Mouse (Mus musculus): Measurements from ENCODE around the gene Stxbp4. TPM values are rescaled to one million over a fixed set of nuclear protein-coding genes. Genes with fewer than 3 reads are reported as not detected.

Gene Stxbp4
- 0.27 and 0.44 TPM in 2 replicates for polyA plus RNA-seq (2012; rRNA removed)

- Histone ChIP-seq H3K27ac (ENCODE audit: insufficient read depth, low read depth, low read length) (peak within 1 kb of the TSS; percentile 56), H3K36me3 (ENCODE audit: control insufficient read depth, insufficient read depth, low read length) (peaks cover 2% of the 10 kb centered on the region), H3K4me3 (ENCODE audit: low read depth, low read length) (peak within 1 kb of the TSS; percentile 84), H3K27me3 (ENCODE audit: control insufficient read depth, insufficient read depth, low read length) (no peaks in the 10 kb centered on the region), H3K4me1 (ENCODE audit: control insufficient read depth, insufficient read depth, insufficient read length, low read length) (peaks cover 4% of the 10 kb centered on the region; the same call in 1 of the 2 replicates)
- TF ChIP-seq CTCF (IDR thresholded peaks at IDR 0.05; ENCODE audit: extremely low read depth, insufficient read length, insufficient replicate concordance, low read depth, low read length): peak; percentile 76; the same call in 1 of the 2 replicates
- peak; percentile 88 for TF ChIP-seq POLR2A (IDR thresholded peaks at IDR 0.05; ENCODE audit: low read depth, low read length)
- WGBS: under 1% methylated on average over 48 of the region's 48 CpGs
These were observed at the start of gene Stxbp4, which contains the start of gene Cox11 for GRCm38 (mm10) chr11:90637440-90638311. Gene Stxbp4 (minus strand): TSS chr11:90638084. Gene Cox11 (plus strand): TSS chr11:90638173.

GRCm38 (mm10) chr11:90687040-90687439 is 49.2 kb upstream of the Stxbp4 start:
- TF ChIP-seq CTCF (IDR thresholded peaks at IDR 0.05; ENCODE audit: extremely low read depth, insufficient read length, insufficient replicate concordance, low read depth, low read length) (no peak), POLR2A (IDR thresholded peaks at IDR 0.05; ENCODE audit: low read depth, low read length) (no peak)
- Histone ChIP-seq H3K36me3 (ENCODE audit: control insufficient read depth, insufficient read depth, low read length) (peaks cover 15% of the 10 kb centered on the region), H3K27ac (ENCODE audit: insufficient read depth, low read depth, low read length) (peak overlapping the region; percentile 26; the same call in 1 of the 2 replicates), H3K4me3 (ENCODE audit: low read depth, low read length) (peak overlapping the region; percentile 85), H3K4me1 (ENCODE audit: control insufficient read depth, insufficient read depth, insufficient read length, low read length) (peaks cover 5% of the 10 kb centered on the region; the same call in 1 of the 2 replicates), H3K27me3 (ENCODE audit: control insufficient read depth, insufficient read depth, low read length) (no peaks in the 10 kb centered on the region)
- under 1% methylated on average over 17 of the region's 17 CpGs for WGBS

GRCm38 (mm10) chr11:90686287-90687025 is 48.6 kb upstream of the Stxbp4 start:
- WGBS: 39% methylated on average over 13 of the region's 13 CpGs
- Histone ChIP-seq H3K36me3 (ENCODE audit: control insufficient read depth, insufficient read depth, low read length) (peaks cover 17% of the 10 kb centered on the region), H3K27ac (ENCODE audit: insufficient read depth, low read depth, low read length) (peak overlapping the region; percentile 26; the same call in 1 of the 2 replicates), H3K27me3 (ENCODE audit: control insufficient read depth, insufficient read depth, low read length) (no peaks in the 10 kb centered on the region), H3K4me1 (ENCODE audit: control insufficient read depth, insufficient read depth, insufficient read length, low read length) (peaks cover 5% of the 10 kb centered on the region; the same call in 1 of the 2 replicates), H3K4me3 (ENCODE audit: low read depth, low read length) (peak overlapping the region; percentile 85)
- TF ChIP-seq POLR2A (IDR thresholded peaks at IDR 0.05; ENCODE audit: low read depth, low read length): no peak
- TF ChIP-seq CTCF (IDR thresholded peaks at IDR 0.05; ENCODE audit: extremely low read depth, insufficient read length, insufficient replicate concordance, low read depth, low read length): peak; percentile 28; the same call in 1 of the 2 replicates

GRCm38 (mm10) chr11:90685196-90685595 is 47.3 kb upstream of the Stxbp4 start:
- Histone ChIP-seq H3K36me3 (ENCODE audit: control insufficient read depth, insufficient read depth, low read length) (peaks cover 26% of the 10 kb centered on the region), H3K4me3 (ENCODE audit: low read depth, low read length) (no peak overlapping the region), H3K27ac (ENCODE audit: insufficient read depth, low read depth, low read length) (no peak overlapping the region), H3K4me1 (ENCODE audit: control insufficient read depth, insufficient read depth, insufficient read length, low read length) (peaks cover 5% of the 10 kb centered on the region; the same call in 1 of the 2 replicates), H3K27me3 (ENCODE audit: control insufficient read depth, insufficient read depth, low read length) (no peaks in the 10 kb centered on the region)
- 80% methylated on average over 6 of the region's 6 CpGs for WGBS
- TF ChIP-seq CTCF (IDR thresholded peaks at IDR 0.05; ENCODE audit: extremely low read depth, insufficient read length, insufficient replicate concordance, low read depth, low read length) (no peak), POLR2A (IDR thresholded peaks at IDR 0.05; ENCODE audit: low read depth, low read length) (no peak)

- WGBS: 81% methylated on average over 6 of the region's 6 CpGs
- TF ChIP-seq CTCF (IDR thresholded peaks at IDR 0.05; ENCODE audit: extremely low read depth, insufficient read length, insufficient replicate concordance, low read depth, low read length) (no peak), POLR2A (IDR thresholded peaks at IDR 0.05; ENCODE audit: low read depth, low read length) (no peak)
- no peaks in the 10 kb centered on the region for H3K27me3 ChIP-seq (ENCODE audit: control insufficient read depth, insufficient read depth, low read length)
These were observed 46.9 kb upstream of the Stxbp4 start for GRCm38 (mm10) chr11:90684765-90685164.

GRCm38 (mm10) chr11:90681171-90681570 is 43.3 kb upstream of the Stxbp4 start:
- no peak overlapping the region for H3K27ac ChIP-seq (ENCODE audit: insufficient read depth, low read depth, low read length)
- H3K27me3 ChIP-seq (ENCODE audit: control insufficient read depth, insufficient read depth, low read length): no peaks in the 10 kb centered on the region
- no peak for TF ChIP-seq POLR2A (IDR thresholded peaks at IDR 0.05; ENCODE audit: low read depth, low read length)
- no peak for TF ChIP-seq CTCF (IDR thresholded peaks at IDR 0.05; ENCODE audit: extremely low read depth, insufficient read length, insufficient replicate concordance, low read depth, low read length)
- peaks cover 30% of the 10 kb centered on the region for H3K36me3 ChIP-seq (ENCODE audit: control insufficient read depth, insufficient read depth, low read length)
- no peaks in the 10 kb centered on the region for H3K4me1 ChIP-seq (ENCODE audit: control insufficient read depth, insufficient read depth, insufficient read length, low read length)
- H3K4me3 ChIP-seq (ENCODE audit: low read depth, low read length): no peak overlapping the region

More at GRCm38 (mm10) chr11:90684765-90685164, 46.9 kb upstream of the Stxbp4 start:
- Histone ChIP-seq H3K36me3 (ENCODE audit: control insufficient read depth, insufficient read depth, low read length) (peaks cover 26% of the 10 kb centered on the region), H3K27ac (ENCODE audit: insufficient read depth, low read depth, low read length) (no peak overlapping the region), H3K4me3 (ENCODE audit: low read depth, low read length) (no peak overlapping the region), H3K4me1 (ENCODE audit: control insufficient read depth, insufficient read depth, insufficient read length, low read length) (peaks cover 5% of the 10 kb centered on the region; the same call in 1 of the 2 replicates)

All from small intestine, adult 2 months (tissue).